Mouse (Mus musculus): ENCODE data around the gene Odf3. TPM values are rescaled to one million over a fixed set of nuclear protein-coding genes. Genes with fewer than 3 reads are reported as not detected.

Gene Odf3
- total and polyA plus RNA-seq, 2 experiments from 2014 or later, result 0.42 to 0.43 TPM

DNA sequence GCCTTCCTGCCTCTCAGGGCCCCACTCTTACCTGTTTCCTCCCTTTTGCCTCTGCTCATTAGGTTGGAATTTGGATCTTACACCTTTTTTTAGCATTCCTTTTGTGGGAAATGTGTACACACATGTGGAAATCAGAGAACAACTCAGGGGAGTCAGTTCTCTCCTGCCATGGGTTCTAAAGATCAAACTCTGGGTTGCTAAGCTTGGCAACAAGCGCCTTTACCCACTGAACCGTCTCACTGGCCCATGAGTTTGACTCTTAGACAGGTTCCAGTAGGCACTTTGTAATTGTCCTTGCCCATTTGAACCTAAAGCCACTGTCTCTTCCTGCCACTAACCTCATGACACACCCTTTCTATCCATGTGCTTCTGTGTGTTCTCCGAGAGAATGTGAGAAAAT lies 47.0 kb downstream of the Odf3 start:
- H3K4me3 ChIP-seq (ENCODE audit: low read length), result no peak overlapping the region
- H3K4me1 ChIP-seq (ENCODE audit: insufficient read depth, low read length), result no peaks in the 10 kb centered on the region
- no peaks in the 10 kb centered on the region for H3K9me3 ChIP-seq (ENCODE audit: low read length)
- WGBS, result 94% methylated on average over 3 of the region's 3 CpGs
- H3K27me3 ChIP-seq (ENCODE audit: insufficient read depth, low read length), result no peaks in the 10 kb centered on the region
- no peak overlapping the region for H3K27ac ChIP-seq
- ATAC-seq (no peak), DNase-seq (ENCODE audit: low spot score) (no peak)
- no peak overlapping the region for H3K4me2 ChIP-seq (ENCODE audit: low read depth, low read length)
- no peak for TF ChIP-seq CTCF (IDR thresholded peaks at IDR 0.05; ENCODE audit: low read depth)
- H3K9ac ChIP-seq (replicated peaks; ENCODE audit: low read length), result no peak overlapping the region
- H3K36me3 ChIP-seq (ENCODE audit: insufficient read depth, low read length), result peaks cover 54% of the 10 kb centered on the region

DNA sequence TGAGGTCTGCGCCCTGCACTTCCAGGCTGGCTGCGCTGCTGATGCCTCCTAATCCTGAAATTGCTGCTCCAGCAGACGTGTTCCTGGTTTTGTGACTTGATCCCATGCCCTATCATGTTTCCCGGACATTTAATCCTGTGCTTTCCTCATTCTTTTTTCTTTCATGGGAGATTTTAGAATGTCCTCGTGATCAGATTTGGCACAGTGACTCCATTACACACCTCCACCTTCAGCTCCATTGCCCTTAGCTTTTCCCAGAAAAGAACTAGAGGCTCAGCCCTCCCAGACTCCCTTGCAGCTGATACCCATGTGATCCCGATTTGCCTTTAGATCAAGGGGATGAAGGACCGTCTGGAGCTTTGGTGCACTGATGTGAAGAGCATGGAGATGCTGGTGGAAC lies 50.3 kb downstream of the Odf3 start:
- 94% methylated on average over 7 of the region's 7 CpGs for WGBS
- Histone ChIP-seq H3K9me3 (ENCODE audit: low read length) (no peaks in the 10 kb centered on the region), H3K4me3 (ENCODE audit: low read length) (no peak overlapping the region), H3K36me3 (ENCODE audit: insufficient read depth, low read length) (peaks cover 37% of the 10 kb centered on the region), H3K9ac (replicated peaks; ENCODE audit: low read length) (no peak overlapping the region), H3K4me1 (ENCODE audit: insufficient read depth, low read length) (no peaks in the 10 kb centered on the region), H3K27ac (no peak overlapping the region), H3K27me3 (ENCODE audit: insufficient read depth, low read length) (no peaks in the 10 kb centered on the region), H3K4me2 (ENCODE audit: low read depth, low read length) (no peak overlapping the region)
- no peak for TF ChIP-seq CTCF (IDR thresholded peaks at IDR 0.05; ENCODE audit: low read depth)
- DNase-seq (ENCODE audit: low spot score) (no peak), ATAC-seq (no peak)

DNA sequence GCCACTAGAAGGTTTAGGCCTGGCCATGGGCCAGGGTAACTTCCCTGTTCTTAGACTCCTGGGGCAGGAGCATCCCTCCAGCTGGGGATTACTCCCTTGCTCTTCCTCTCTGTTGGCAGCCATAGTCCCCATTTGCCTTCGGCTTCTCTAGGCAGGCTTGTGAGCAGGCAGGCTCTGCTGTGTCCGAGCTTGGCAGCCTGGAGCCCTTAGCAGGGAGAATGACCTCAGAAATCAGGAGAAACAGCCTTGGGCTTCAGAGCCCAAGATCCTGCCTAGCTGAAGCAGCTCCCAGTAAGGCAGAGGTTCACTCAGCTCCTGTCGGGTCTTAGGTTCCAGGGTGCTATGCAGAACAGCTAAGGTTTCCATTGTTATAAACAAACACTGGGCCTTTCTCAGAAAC lies 51.5 kb downstream of the Odf3 start:
- DNase-seq (ENCODE audit: low spot score), result no peak
- peaks cover 29% of the 10 kb centered on the region for H3K36me3 ChIP-seq (ENCODE audit: insufficient read depth, low read length)

DNA sequence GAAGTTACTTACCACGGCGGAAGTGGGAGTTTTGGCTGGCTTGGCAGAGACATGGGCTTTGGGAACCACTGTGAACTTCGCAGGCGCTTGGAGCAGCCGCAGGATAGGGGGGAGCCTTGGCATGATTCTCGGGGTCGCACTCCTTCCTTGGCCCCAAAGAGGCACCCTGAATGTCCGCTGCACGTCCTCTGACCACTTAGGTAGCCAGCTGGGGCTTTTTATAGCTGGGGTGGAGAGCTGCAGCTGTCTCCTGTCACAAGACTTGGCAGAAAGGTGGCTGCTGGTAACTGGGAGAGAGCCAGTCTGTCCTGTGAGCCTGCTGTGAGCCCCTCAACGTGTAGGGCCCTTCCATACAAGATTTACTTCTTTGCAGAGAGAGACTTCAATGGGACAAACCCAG lies 52.6 kb downstream of the Odf3 start, which contains the start of gene Cox8b:
TSS of gene Cox8b (minus strand) at position 227 of the 400 bp plus-strand sequence.
- DNase-seq (ENCODE audit: low spot score), result no peak
- no peak for TF ChIP-seq CTCF (IDR thresholded peaks at IDR 0.05; ENCODE audit: low read depth)
- WGBS, result 68% methylated on average over 10 of the region's 10 CpGs

More for the DNA sequence above, 51.5 kb downstream of the Odf3 start:
- WGBS, result 74% methylated on average over 3 of the region's 3 CpGs
- H3K4me1 ChIP-seq (ENCODE audit: insufficient read depth, low read length), result no peaks in the 10 kb centered on the region
- no peaks in the 10 kb centered on the region for H3K9me3 ChIP-seq (ENCODE audit: low read length)
- H3K4me3 ChIP-seq (ENCODE audit: low read length), result no peak overlapping the region
- ATAC-seq, result no peak
- no peak for TF ChIP-seq CTCF (IDR thresholded peaks at IDR 0.05; ENCODE audit: low read depth)
- no peak overlapping the region for H3K27ac ChIP-seq
- H3K27me3 ChIP-seq (ENCODE audit: insufficient read depth, low read length), result no peaks in the 10 kb centered on the region
- no peak overlapping the region for H3K9ac ChIP-seq (replicated peaks; ENCODE audit: low read length)
- no peak overlapping the region for H3K4me2 ChIP-seq (ENCODE audit: low read depth, low read length)

More for the DNA sequence above, 52.6 kb downstream of the Odf3 start, which contains the start of gene Cox8b:
- no peak within 1 kb of the TSS for H3K9ac ChIP-seq (replicated peaks; ENCODE audit: low read length)
- no peak within 1 kb of the TSS for H3K4me2 ChIP-seq (ENCODE audit: low read depth, low read length)
- no peaks in the 10 kb centered on the region for H3K27me3 ChIP-seq (ENCODE audit: insufficient read depth, low read length)
- H3K4me3 ChIP-seq (ENCODE audit: low read length), result no peak within 1 kb of the TSS
- H3K4me1 ChIP-seq (ENCODE audit: insufficient read depth, low read length), result no peaks in the 10 kb centered on the region
- no peak within 1 kb of the TSS for H3K27ac ChIP-seq
- no peak for ATAC-seq
- H3K36me3 ChIP-seq (ENCODE audit: insufficient read depth, low read length), result peaks cover 21% of the 10 kb centered on the region
- H3K9me3 ChIP-seq (ENCODE audit: low read length), result no peaks in the 10 kb centered on the region

Other genes starting within 250 kb of the Odf3 start
- gene Olfr46, start 246.5 kb upstream of the Odf3 start, total RNA-seq (2014; rRNA removed), result not detected in 2 replicates
- gene Olfr46, start 246.5 kb upstream of the Odf3 start, polyA plus RNA-seq (2015; fragmentation: Nextera tagmentation; extraction: Ambion mirVana), result 0.03 TPM in 1 of 2 replicates, not detected in the other
- not detected in 2 replicates for gene Olfr61, start 218.8 kb upstream of the Odf3 start, total RNA-seq (2014; rRNA removed)
- gene Olfr61, start 218.8 kb upstream of the Odf3 start, polyA plus RNA-seq (2015; fragmentation: Nextera tagmentation; extraction: Ambion mirVana), result not detected in 2 replicates
- not detected in 2 replicates for gene Olfr53, start 201.4 kb upstream of the Odf3 start, total RNA-seq (2014; rRNA removed)
- not detected in 2 replicates for gene Olfr53, start 201.4 kb upstream of the Odf3 start, polyA plus RNA-seq (2015; fragmentation: Nextera tagmentation; extraction: Ambion mirVana)
- gene Olfr539, start 187.9 kb upstream of the Odf3 start, total RNA-seq (2014; rRNA removed), result 0.05 TPM in 1 of 2 replicates, not detected in the other
- gene Olfr539, start 187.9 kb upstream of the Odf3 start, polyA plus RNA-seq (2015; fragmentation: Nextera tagmentation; extraction: Ambion mirVana), result 0.01 TPM in 1 of 2 replicates, not detected in the other
- not detected in 2 replicates for gene Olfr45, start 165.9 kb upstream of the Odf3 start, total RNA-seq (2014; rRNA removed)
- not detected in 2 replicates for gene Olfr45, start 165.9 kb upstream of the Odf3 start, polyA plus RNA-seq (2015; fragmentation: Nextera tagmentation; extraction: Ambion mirVana)
- gene Olfr541, start 150.5 kb upstream of the Odf3 start, total RNA-seq (2014; rRNA removed), result not detected in 2 replicates
- not detected in 2 replicates for gene Olfr541, start 150.5 kb upstream of the Odf3 start, polyA plus RNA-seq (2015; fragmentation: Nextera tagmentation; extraction: Ambion mirVana)
- gene Cyp2e1, start 84.1 kb upstream of the Odf3 start, total RNA-seq (2014; rRNA removed), result not detected in 2 replicates
- gene Cyp2e1, start 84.1 kb upstream of the Odf3 start, polyA plus RNA-seq (2015; fragmentation: Nextera tagmentation; extraction: Ambion mirVana), result not detected in 2 replicates
- gene Syce1, start 60.0 kb upstream of the Odf3 start, total RNA-seq (2014; rRNA removed), result 0.29 TPM in 1 of 2 replicates, not detected in the other
- gene Syce1, start 60.0 kb upstream of the Odf3 start, polyA plus RNA-seq (2015; fragmentation: Nextera tagmentation; extraction: Ambion mirVana), result 0.59 and 0.68 TPM in 2 replicates
- 20.2 and 23.7 TPM in 2 replicates for gene Zfp941, start 25.6 kb upstream of the Odf3 start, total RNA-seq (2014; rRNA removed)
- 19.3 and 20.0 TPM in 2 replicates for gene Zfp941, start 25.6 kb upstream of the Odf3 start, polyA plus RNA-seq (2015; fragmentation: Nextera tagmentation; extraction: Ambion mirVana)
- 0.37 TPM in 1 of 2 replicates, not detected in the other for gene Urah, start 12.8 kb upstream of the Odf3 start, total RNA-seq (2014; rRNA removed)
- gene Urah, start 12.8 kb upstream of the Odf3 start, polyA plus RNA-seq (2015; fragmentation: Nextera tagmentation; extraction: Ambion mirVana), result 0.43 and 0.80 TPM in 2 replicates
- gene Scgb1c1, start 2.3 kb upstream of the Odf3 start, total RNA-seq (2014; rRNA removed), result not detected in 2 replicates
- gene Scgb1c1, start 2.3 kb upstream of the Odf3 start, polyA plus RNA-seq (2015; fragmentation: Nextera tagmentation; extraction: Ambion mirVana), result 0.61 TPM in 1 of 2 replicates, not detected in the other
- 0.47 and 1.9 TPM in 2 replicates for gene Gm45785, start 8.5 kb downstream of the Odf3 start, total RNA-seq (2014; rRNA removed)
- gene Gm45785, start 8.5 kb downstream of the Odf3 start, polyA plus RNA-seq (2015; fragmentation: Nextera tagmentation; extraction: Ambion mirVana), result not detected in 2 replicates
- 91.8 and 117 TPM in 2 replicates for gene Ric8a, start 9.2 kb downstream of the Odf3 start, total RNA-seq (2014; rRNA removed)
- 85.8 and 89.9 TPM in 2 replicates for gene Ric8a, start 9.2 kb downstream of the Odf3 start, polyA plus RNA-seq (2015; fragmentation: Nextera tagmentation; extraction: Ambion mirVana)
- gene Bet1l, start 9.8 kb downstream of the Odf3 start, total RNA-seq (2014; rRNA removed), result 17.8 and 18.9 TPM in 2 replicates
- gene Bet1l, start 9.8 kb downstream of the Odf3 start, polyA plus RNA-seq (2015; fragmentation: Nextera tagmentation; extraction: Ambion mirVana), result 47.1 and 52.6 TPM in 2 replicates
- gene Psmd13, start 34.2 kb downstream of the Odf3 start, total RNA-seq (2014; rRNA removed), result 104 and 113 TPM in 2 replicates
- 259 and 275 TPM in 2 replicates for gene Psmd13, start 34.2 kb downstream of the Odf3 start, polyA plus RNA-seq (2015; fragmentation: Nextera tagmentation; extraction: Ambion mirVana)
- gene Sirt3, start 34.5 kb downstream of the Odf3 start, total RNA-seq (2014; rRNA removed), result 56.3 and 71.6 TPM in 2 replicates
- 74.6 and 75.6 TPM in 2 replicates for gene Sirt3, start 34.5 kb downstream of the Odf3 start, polyA plus RNA-seq (2015; fragmentation: Nextera tagmentation; extraction: Ambion mirVana)
- gene Cox8b, start 52.6 kb downstream of the Odf3 start, total RNA-seq (2014; rRNA removed), result not detected in 2 replicates
- not detected in 2 replicates for gene Cox8b, start 52.6 kb downstream of the Odf3 start, polyA plus RNA-seq (2015; fragmentation: Nextera tagmentation; extraction: Ambion mirVana)
- gene Nlrp6, start 73.1 kb downstream of the Odf3 start, total RNA-seq (2014; rRNA removed), result 1.1 and 1.6 TPM in 2 replicates
- gene Nlrp6, start 73.1 kb downstream of the Odf3 start, polyA plus RNA-seq (2015; fragmentation: Nextera tagmentation; extraction: Ambion mirVana), result 0.61 and 0.78 TPM in 2 replicates
- gene Pgghg, start 93.6 kb downstream of the Odf3 start, total RNA-seq (2014; rRNA removed), result 16.3 and 16.6 TPM in 2 replicates
- gene Pgghg, start 93.6 kb downstream of the Odf3 start, polyA plus RNA-seq (2015; fragmentation: Nextera tagmentation; extraction: Ambion mirVana), result 6.7 and 7.5 TPM in 2 replicates
- not detected in 2 replicates for gene Ifitm5, start 102.5 kb downstream of the Odf3 start, total RNA-seq (2014; rRNA removed)
- 0.39 TPM in 1 of 2 replicates, not detected in the other for gene Ifitm5, start 102.5 kb downstream of the Odf3 start, polyA plus RNA-seq (2015; fragmentation: Nextera tagmentation; extraction: Ambion mirVana)
- not detected in 2 replicates for gene Gm45717, start 108.1 kb downstream of the Odf3 start, total RNA-seq (2014; rRNA removed)
- gene Gm45717, start 108.1 kb downstream of the Odf3 start, polyA plus RNA-seq (2015; fragmentation: Nextera tagmentation; extraction: Ambion mirVana), result 0.38 TPM in 1 of 2 replicates, not detected in the other
- gene Ifitm2, start 108.2 kb downstream of the Odf3 start, total RNA-seq (2014; rRNA removed), result 79.3 and 82.4 TPM in 2 replicates
- gene Ifitm2, start 108.2 kb downstream of the Odf3 start, polyA plus RNA-seq (2015; fragmentation: Nextera tagmentation; extraction: Ambion mirVana), result 269 and 281 TPM in 2 replicates
- gene Ifitm1, start 119.4 kb downstream of the Odf3 start, total RNA-seq (2014; rRNA removed), result 16.5 and 39.5 TPM in 2 replicates
- gene Ifitm1, start 119.4 kb downstream of the Odf3 start, polyA plus RNA-seq (2015; fragmentation: Nextera tagmentation; extraction: Ambion mirVana), result 22.4 and 24.0 TPM in 2 replicates
- gene Ifitm3, start 163.0 kb downstream of the Odf3 start, total RNA-seq (2014; rRNA removed), result 29.3 and 41.7 TPM in 2 replicates
- gene Ifitm3, start 163.0 kb downstream of the Odf3 start, polyA plus RNA-seq (2015; fragmentation: Nextera tagmentation; extraction: Ambion mirVana), result 92.8 and 93.3 TPM in 2 replicates
- gene Ifitm6, start 170.1 kb downstream of the Odf3 start, total RNA-seq (2014; rRNA removed), result 0.37 and 0.50 TPM in 2 replicates
- 0.67 and 0.69 TPM in 2 replicates for gene Ifitm6, start 170.1 kb downstream of the Odf3 start, polyA plus RNA-seq (2015; fragmentation: Nextera tagmentation; extraction: Ambion mirVana)
- gene Gm17387, start 181.3 kb downstream of the Odf3 start, total RNA-seq (2014; rRNA removed), result not detected in 2 replicates
- gene Gm17387, start 181.3 kb downstream of the Odf3 start, polyA plus RNA-seq (2015; fragmentation: Nextera tagmentation; extraction: Ambion mirVana), result not detected in 2 replicates
- 115 and 124 TPM in 2 replicates for gene B4galnt4, start 213.3 kb downstream of the Odf3 start, total RNA-seq (2014; rRNA removed)
- 41.8 and 46.2 TPM in 2 replicates for gene B4galnt4, start 213.3 kb downstream of the Odf3 start, polyA plus RNA-seq (2015; fragmentation: Nextera tagmentation; extraction: Ambion mirVana)
- 0.58 TPM in 1 of 2 replicates, not detected in the other for gene Pkp3, start 230.4 kb downstream of the Odf3 start, total RNA-seq (2014; rRNA removed)
- gene Pkp3, start 230.4 kb downstream of the Odf3 start, polyA plus RNA-seq (2015; fragmentation: Nextera tagmentation; extraction: Ambion mirVana), result 0.29 TPM in 1 of 2 replicates, not detected in the other

Measured in hindbrain, postnatal 0 days (tissue).